Mouse (Mus musculus) forebrain, postnatal 0 days (tissue): ENCODE measurements at regions not wholly inside any gene's neighbourhood (a gene's known extent, or its start where the extent isn't known, plus 50 kb on each side); places are given as distances from the start of the nearest gene placed in this dataset.

Source experiments
- ATAC-seq: fragments of 200-750 bp; cut with Nextera tagmentation; 2 replicates; pipeline ENCODE4 v1.8.0; 2017; ENCODE audit warnings: mild to moderate bottlenecking, moderate library complexity
- DNase-seq: peaks from one replicate; pipeline ENCODE4 v3.0.0-alpha.2; 2015
- H3K27ac ChIP-seq: fragments of 300-500 bp; sonication (generic); 2 replicates; pipeline ENCODE4 v1.5.1; 2014; ENCODE audit warnings: low read depth, mild to moderate bottlenecking, antibody characterized with exemption, low read length, moderate library complexity, mixed read lengths
- H3K27me3 ChIP-seq: fragments of 300-500 bp; sonication (generic); 2 replicates; pipeline ENCODE4 v1.6.1; 2014; ENCODE audit warnings: mild to moderate bottlenecking, low read length, mixed read lengths; ENCODE audit not compliant: insufficient read depth
- H3K36me3 ChIP-seq: fragments of 300-500 bp; sonication (generic); 2 replicates; pipeline ENCODE4 v1.6.1; 2014; ENCODE audit warnings: mild to moderate bottlenecking, moderate library complexity; ENCODE audit not compliant: insufficient read depth
- H3K4me1 ChIP-seq: fragments of 300-500 bp; sonication (generic); 2 replicates; pipeline ENCODE4 v1.6.1; 2014; ENCODE audit warnings: antibody characterized with exemption; ENCODE audit not compliant: insufficient read depth
- H3K4me2 ChIP-seq: fragments of 300-500 bp; sonication (generic); 2 replicates; pipeline ENCODE4 v1.6.1; 2014; ENCODE audit warnings: low read depth, mild to moderate bottlenecking, moderate library complexity
- H3K4me3 ChIP-seq: fragments of 300-500 bp; sonication (generic); 2 replicates; pipeline ENCODE4 v1.5.1; 2014; ENCODE audit warnings: low read depth, low read length, mixed read lengths
- H3K9ac ChIP-seq: fragments of 300-500 bp; sonication (generic); 2 replicates; pipeline ENCODE4 v1.6.1; 2014; ENCODE audit warnings: mild to moderate bottlenecking
- H3K9me3 ChIP-seq: fragments of 300-500 bp; sonication (generic); 2 replicates; pipeline ENCODE4 v1.6.1; 2016; ENCODE audit warnings: low read length
- CTCF ChIP-seq: sonication (generic); IDR thresholded peaks from 2 replicates; pipeline ENCODE4 v1.5.1; 2016; ENCODE audit warnings: antibody characterized with exemption, control low read depth, low read depth
- WGBS: fragments of 180-500 bp; shearing (Covaris S2); extraction: QIAGEN DNeasy Blood & Tissue Kit; methylation state at CpG from one replicate; pipeline ENCODE4 v1.1.7; 2014; 5-methylcytosine and 5-hydroxymethylcytosine counted together

GRCm38 (mm10) chr13:72691783-72692729 lies 63.4 kb downstream of the Irx2 start:
- Histone ChIP-seq H3K4me3 (no peak overlapping the region), H3K4me2 (no peak overlapping the region), H3K27ac (no peak overlapping the region), H3K9ac (no peak overlapping the region), H3K9me3 (no peaks in the 10 kb centered on the region), H3K4me1 (no peaks in the 10 kb centered on the region), H3K27me3 (no peaks in the 10 kb centered on the region), H3K36me3 (no peaks in the 10 kb centered on the region)
- TF ChIP-seq CTCF, result no peak
- 0 out of 2 replicates have a peak, but pooled peaks have one; percentile 12 for ATAC-seq
- DNase-seq, result peak; percentile 9
- 29% methylated on average over 10 of the region's 13 CpGs for WGBS

GRCm38 (mm10) chr13:72707469-72707868 lies 78.8 kb downstream of the Irx2 start:
- ATAC-seq (no peak), DNase-seq (no peak)
- Histone ChIP-seq H3K9ac (no peak overlapping the region), H3K9me3 (no peaks in the 10 kb centered on the region), H3K27ac (no peak overlapping the region), H3K36me3 (no peaks in the 10 kb centered on the region), H3K4me3 (no peak overlapping the region), H3K4me2 (no peak overlapping the region), H3K27me3 (no peaks in the 10 kb centered on the region), H3K4me1 (no peaks in the 10 kb centered on the region)
- 74% methylated on average over 3 of the region's 3 CpGs for WGBS
- no peak for TF ChIP-seq CTCF

GRCm38 (mm10) chr13:72708728-72709127 lies 80.1 kb downstream of the Irx2 start:
- 77% methylated on average over 2 of the region's 2 CpGs for WGBS
- no peaks in the 10 kb centered on the region for H3K9me3 ChIP-seq
- no peak for TF ChIP-seq CTCF
- no peaks in the 10 kb centered on the region for H3K27me3 ChIP-seq
- H3K4me3 ChIP-seq, result no peak overlapping the region
- DNase-seq (no peak), ATAC-seq (no peak)
- H3K4me1 ChIP-seq, result no peaks in the 10 kb centered on the region
- H3K4me2 ChIP-seq, result no peak overlapping the region
- no peak overlapping the region for H3K9ac ChIP-seq
- no peak overlapping the region for H3K27ac ChIP-seq
- no peaks in the 10 kb centered on the region for H3K36me3 ChIP-seq

- WGBS, result 74% methylated on average over 5 of the region's 5 CpGs
- H3K27me3 ChIP-seq, result no peaks in the 10 kb centered on the region
- no peaks in the 10 kb centered on the region for H3K36me3 ChIP-seq
- no peaks in the 10 kb centered on the region for H3K4me1 ChIP-seq
- no peak for DNase-seq
- H3K4me2 ChIP-seq, result no peak overlapping the region
- H3K9ac ChIP-seq, result no peak overlapping the region
- H3K27ac ChIP-seq, result no peak overlapping the region
- H3K9me3 ChIP-seq, result no peaks in the 10 kb centered on the region
- no peak for TF ChIP-seq CTCF
- no peak overlapping the region for H3K4me3 ChIP-seq
- no peak for ATAC-seq
Observed at GRCm38 (mm10) chr13:72710051-72710450, 81.4 kb downstream of the Irx2 start.

- no peak for TF ChIP-seq CTCF
- Histone ChIP-seq H3K9me3 (no peaks in the 10 kb centered on the region), H3K27me3 (no peaks in the 10 kb centered on the region), H3K9ac (no peak overlapping the region), H3K27ac (no peak overlapping the region), H3K4me1 (no peaks in the 10 kb centered on the region), H3K36me3 (no peaks in the 10 kb centered on the region), H3K4me3 (no peak overlapping the region), H3K4me2 (no peak overlapping the region)
- WGBS, result 67% methylated on average over 8 of the region's 8 CpGs
- ATAC-seq (no peak), DNase-seq (no peak)
Observed at GRCm38 (mm10) chr13:72711136-72711535, 82.5 kb downstream of the Irx2 start.

- H3K9me3 ChIP-seq, result no peaks in the 10 kb centered on the region
- no peak overlapping the region for H3K4me3 ChIP-seq
- H3K27me3 ChIP-seq, result no peaks in the 10 kb centered on the region
- H3K4me1 ChIP-seq, result no peaks in the 10 kb centered on the region
- H3K27ac ChIP-seq, result no peak overlapping the region
- TF ChIP-seq CTCF, result no peak
- no peaks in the 10 kb centered on the region for H3K36me3 ChIP-seq
- H3K9ac ChIP-seq, result no peak overlapping the region
- no peak for DNase-seq
- H3K4me2 ChIP-seq, result no peak overlapping the region
- 85% methylated on average over 4 of the region's 4 CpGs for WGBS
- ATAC-seq, result no peak
Observed at GRCm38 (mm10) chr13:72711842-72712330, 83.3 kb downstream of the Irx2 start.

GRCm38 (mm10) chr13:72714793-72715192 lies 86.2 kb downstream of the Irx2 start:
- 74% methylated on average over 7 of the region's 7 CpGs for WGBS
- Histone ChIP-seq H3K36me3 (no peaks in the 10 kb centered on the region), H3K27me3 (no peaks in the 10 kb centered on the region), H3K4me3 (no peak overlapping the region), H3K27ac (no peak overlapping the region), H3K9ac (no peak overlapping the region), H3K4me1 (no peaks in the 10 kb centered on the region), H3K9me3 (no peaks in the 10 kb centered on the region), H3K4me2 (no peak overlapping the region)
- DNase-seq (no peak), ATAC-seq (no peak)
- TF ChIP-seq CTCF, result no peak
